ENCODE assay signal across 7 mouse cellular contexts in genomic region chr15:96641111-96641820, GRCm38 (mm10). TPM values are rescaled to one million over a fixed set of nuclear protein-coding genes. Genes with fewer than 3 reads are reported as not detected.
DNase-seq lines count a peak whose midpoint lies in the region; ATAC-seq lines count a peak whose summit lies in the region.

No protein-coding gene starts in this region.

- peak overlapping the region; percentile 97 for H3K27ac ChIP-seq in intestine, embryonic 14.5 days (ENCODE audit: low read depth)
- H3K27ac ChIP-seq in limb, embryonic 11.5 days (replicated peaks; ENCODE audit: low read depth, low read length), result peak overlapping the region; percentile 98
- peak overlapping the region; percentile 99 for H3K27ac ChIP-seq in midbrain, embryonic 11.5 days (ENCODE audit: low read depth, low read length)

- H3K4me1 ChIP-seq in intestine, embryonic 14.5 days (replicated peaks; ENCODE audit: control insufficient read depth, insufficient read depth, low read length), result peaks cover 3% of the 10 kb centered on the region; the same call in 1 of the 2 replicates
- H3K4me1 ChIP-seq in limb, embryonic 11.5 days (ENCODE audit: control insufficient read depth, insufficient read depth, low read length), result peaks cover 19% of the 10 kb centered on the region; the same call in 1 of the 2 replicates
- peaks cover 18% of the 10 kb centered on the region for H3K4me1 ChIP-seq in midbrain, embryonic 11.5 days (ENCODE audit: control insufficient read depth, insufficient read depth, low read length)

- H3K27me3 ChIP-seq in intestine, embryonic 14.5 days (replicated peaks; ENCODE audit: control insufficient read depth, insufficient read depth, low read length), result no peaks in the 10 kb centered on the region
- no peaks in the 10 kb centered on the region for H3K27me3 ChIP-seq in limb, embryonic 11.5 days (ENCODE audit: control insufficient read depth, insufficient read depth, low read length)
- H3K27me3 ChIP-seq in midbrain, embryonic 11.5 days (ENCODE audit: control insufficient read depth, insufficient read depth, low read length), result no peaks in the 10 kb centered on the region

- peak overlapping the region; percentile 90 for H3K4me2 ChIP-seq in intestine, embryonic 14.5 days (ENCODE audit: low read length)
- peak overlapping the region; percentile 75 for H3K4me2 ChIP-seq in limb, embryonic 11.5 days (ENCODE audit: low read depth, severe bottlenecking)
- H3K4me2 ChIP-seq in midbrain, embryonic 11.5 days, result peak overlapping the region; percentile 78

- no peaks in the 10 kb centered on the region for H3K9me3 ChIP-seq in intestine, embryonic 14.5 days (ENCODE audit: control insufficient read depth, low read length)
- H3K9me3 ChIP-seq in limb, embryonic 11.5 days (ENCODE audit: control insufficient read depth, low read length), result no peaks in the 10 kb centered on the region
- peaks cover 1% of the 10 kb centered on the region; the same call in 1 of the 2 replicates for H3K9me3 ChIP-seq in midbrain, embryonic 11.5 days (ENCODE audit: control insufficient read depth, low read length)

- DNase-seq in adrenal gland, adult (ENCODE audit: inconsistent age in 2 of 2, low spot score in 1 of 2), result peak; percentile 68 to 87
- DNase-seq in cerebellum, postnatal 14 days, result peak; percentile 84 to 88
- DNase-seq in frontal cortex, postnatal 14 days (ENCODE audit: low spot score in 2 of 2), result peak; percentile 55 to 63
- peak; percentile 89 for DNase-seq in intestine, embryonic 14.5 days (ENCODE audit: low spot score)
- DNase-seq in limb, embryonic 11.5 days (ENCODE audit: low spot score), result peak; percentile 85
- DNase-seq in midbrain, embryonic 11.5 days (ENCODE audit: low spot score, missing footprints), result peak; percentile 97
- peak; percentile 43 to 62 for DNase-seq in right cerebral cortex, postnatal 36 days (ENCODE audit: low spot score in 2 of 2)

- H3K36me3 ChIP-seq in intestine, embryonic 14.5 days (ENCODE audit: control insufficient read depth, insufficient read depth, low read length), result peaks cover 4% of the 10 kb centered on the region; the same call in 1 of the 2 replicates
- H3K36me3 ChIP-seq in limb, embryonic 11.5 days (ENCODE audit: control insufficient read depth, insufficient read depth, low read length), result peaks cover 8% of the 10 kb centered on the region; the same call in 1 of the 2 replicates
- peaks cover 13% of the 10 kb centered on the region; the same call in 1 of the 2 replicates for H3K36me3 ChIP-seq in midbrain, embryonic 11.5 days (ENCODE audit: control insufficient read depth, insufficient read depth, low read length)

- WGBS in intestine, embryonic 14.5 days, result under 1% methylated on average over 63 of the region's 63 CpGs
- under 1% methylated on average over 63 of the region's 63 CpGs for WGBS in limb, embryonic 11.5 days
- under 1% methylated on average over 63 of the region's 63 CpGs for WGBS in midbrain, embryonic 11.5 days

- ATAC-seq in intestine, embryonic 14.5 days (replicated peaks; ENCODE audit: low FRiP score, low TSS enrichment, low read depth), result peak; percentile 67
- peak; percentile 60; the same call in 1 of the 2 replicates for ATAC-seq in limb, embryonic 11.5 days (ENCODE audit: insufficient number of reproducible peaks, low FRiP score, low TSS enrichment, low read depth)
- peak; percentile 77 for ATAC-seq in midbrain, embryonic 11.5 days (ENCODE audit: low FRiP score)

- H3K9ac ChIP-seq in intestine, embryonic 14.5 days (ENCODE audit: low read length), result peak overlapping the region; percentile 88
- peak overlapping the region; percentile 99 for H3K9ac ChIP-seq in limb, embryonic 11.5 days (ENCODE audit: low read length)
- peak overlapping the region; percentile 99 for H3K9ac ChIP-seq in midbrain, embryonic 11.5 days (ENCODE audit: low read length)

- H3K4me3 ChIP-seq in intestine, embryonic 14.5 days (ENCODE audit: low read depth, low read length), result peak overlapping the region; percentile 77
- H3K4me3 ChIP-seq in limb, embryonic 11.5 days (ENCODE audit: low read depth, low read length), result peak overlapping the region; percentile 88
- H3K4me3 ChIP-seq in midbrain, embryonic 11.5 days (ENCODE audit: low read depth, low read length), result peak overlapping the region; percentile 87

RNA-seq across cellular contexts. Expression of gene Slc38a1, which starts 1.4 kb away (rescaled TPM):
- polyA plus RNA-seq in intestine, embryonic 14.5 days (2014; fragmentation: Nextera tagmentation; extraction: Ambion mirVana), result 124 and 126 TPM in 2 replicates
- 132 and 143 TPM in 2 replicates for polyA plus RNA-seq in limb, embryonic 11.5 days (2014; fragmentation: Nextera tagmentation; extraction: Ambion mirVana)
- 109 TPM in 2 replicates for polyA plus RNA-seq in midbrain, embryonic 11.5 days (2014; fragmentation: Nextera tagmentation; extraction: Ambion mirVana)

RNA-seq across cellular contexts. Expression of gene Slc38a2, which starts 58.3 kb away (rescaled TPM):
- 129 and 141 TPM in 2 replicates for polyA plus RNA-seq in intestine, embryonic 14.5 days (2014; fragmentation: Nextera tagmentation; extraction: Ambion mirVana)
- 245 and 250 TPM in 2 replicates for polyA plus RNA-seq in limb, embryonic 11.5 days (2014; fragmentation: Nextera tagmentation; extraction: Ambion mirVana)
- polyA plus RNA-seq in midbrain, embryonic 11.5 days (2014; fragmentation: Nextera tagmentation; extraction: Ambion mirVana), result 211 and 237 TPM in 2 replicates

Comparison
In these comparisons a context has a peak if more than half of its experiments do, and no peak if none do; other contexts are left out.
1. Peak in every context shown above with its lines: DNase-seq, ATAC-seq, H3K4me3 ChIP-seq and H3K27ac ChIP-seq.